Mouse (Mus musculus): ENCODE results near the gene Mmp15. TPM values are rescaled to one million over a fixed set of nuclear protein-coding genes. Genes with fewer than 3 reads are reported as not detected.
"Not testable (repeated sequence)": the region's sequence is repeated elsewhere in the genome, so short reads cannot be mapped to it uniquely, and the experiment has no call there.

Mmp15 gene
- total RNA-seq, 1 experiment from 2014 or later = 0.94 TPM

DNA sequence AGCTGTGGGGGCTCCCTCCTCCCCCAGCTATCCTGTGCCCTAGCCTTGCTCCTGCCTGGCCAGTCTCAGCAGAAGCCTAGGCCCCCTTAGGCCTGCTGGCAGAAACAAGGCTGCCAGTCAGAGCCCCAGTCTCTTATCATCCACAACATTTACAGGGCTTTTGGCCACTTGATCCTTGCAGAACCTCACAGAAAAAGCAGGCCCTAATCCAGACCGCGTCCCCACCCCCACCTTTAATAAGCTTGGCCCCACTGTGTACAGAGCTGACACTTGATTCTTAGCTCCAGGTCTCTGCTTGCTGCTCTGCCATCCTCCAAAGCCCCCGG, 8.9 kb downstream of the Mmp15 start:
- ATAC-seq (replicated peaks in 1 of 2; ENCODE audit: insufficient read depth in 1 of 2, low FRiP score in 2 of 2, low TSS enrichment in 1 of 2, low read depth in 1 of 2, poor library complexity in 2 of 2, severe bottlenecking in 2 of 2) = no peak

DNA sequence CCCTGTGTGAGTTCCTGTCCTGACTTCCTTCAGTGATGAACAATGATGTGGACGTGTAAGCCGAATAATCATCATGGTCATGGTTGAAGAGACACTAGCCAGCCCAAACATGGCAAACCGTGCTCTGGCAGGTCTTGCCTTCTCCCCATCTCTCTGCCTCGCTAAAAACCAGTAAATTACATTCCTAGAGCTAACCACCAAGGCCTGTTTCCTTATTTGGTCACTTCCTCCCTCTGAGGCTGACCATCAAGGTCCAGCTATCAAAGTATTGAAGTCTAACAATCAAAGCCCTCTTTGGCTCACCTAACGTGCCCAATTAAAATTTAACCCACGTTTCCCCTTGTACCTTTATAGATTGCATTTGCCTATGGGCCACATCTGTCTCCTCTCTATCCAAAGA, 10.2 kb downstream of the Mmp15 start:
- no peak for ATAC-seq (replicated peaks in 1 of 2; ENCODE audit: insufficient read depth in 1 of 2, low FRiP score in 2 of 2, low TSS enrichment in 1 of 2, low read depth in 1 of 2, poor library complexity in 2 of 2, severe bottlenecking in 2 of 2)

DNA sequence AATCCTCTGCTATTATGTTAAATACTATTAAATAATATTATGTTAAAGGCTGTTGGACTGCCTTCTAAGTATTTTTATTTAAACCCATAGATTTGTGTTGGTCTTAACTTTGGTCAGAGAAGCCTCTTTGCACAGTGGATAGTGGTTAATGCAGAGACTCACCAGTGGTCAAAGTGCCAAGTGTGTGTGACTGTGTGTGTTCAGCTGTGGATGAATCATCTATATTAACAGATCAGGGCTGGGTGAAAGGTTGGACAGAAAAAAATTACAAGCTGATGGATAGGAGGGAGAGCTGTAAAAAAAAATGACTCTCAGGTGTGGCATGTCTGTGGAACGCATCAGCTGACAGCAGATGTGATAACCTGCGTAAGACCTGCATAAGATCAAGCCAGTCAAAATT, 11.8 kb downstream of the Mmp15 start:
- ATAC-seq (replicated peaks in 1 of 2; ENCODE audit: insufficient read depth in 1 of 2, low FRiP score in 2 of 2, low TSS enrichment in 1 of 2, low read depth in 1 of 2, poor library complexity in 2 of 2, severe bottlenecking in 2 of 2) = no peak

DNA sequence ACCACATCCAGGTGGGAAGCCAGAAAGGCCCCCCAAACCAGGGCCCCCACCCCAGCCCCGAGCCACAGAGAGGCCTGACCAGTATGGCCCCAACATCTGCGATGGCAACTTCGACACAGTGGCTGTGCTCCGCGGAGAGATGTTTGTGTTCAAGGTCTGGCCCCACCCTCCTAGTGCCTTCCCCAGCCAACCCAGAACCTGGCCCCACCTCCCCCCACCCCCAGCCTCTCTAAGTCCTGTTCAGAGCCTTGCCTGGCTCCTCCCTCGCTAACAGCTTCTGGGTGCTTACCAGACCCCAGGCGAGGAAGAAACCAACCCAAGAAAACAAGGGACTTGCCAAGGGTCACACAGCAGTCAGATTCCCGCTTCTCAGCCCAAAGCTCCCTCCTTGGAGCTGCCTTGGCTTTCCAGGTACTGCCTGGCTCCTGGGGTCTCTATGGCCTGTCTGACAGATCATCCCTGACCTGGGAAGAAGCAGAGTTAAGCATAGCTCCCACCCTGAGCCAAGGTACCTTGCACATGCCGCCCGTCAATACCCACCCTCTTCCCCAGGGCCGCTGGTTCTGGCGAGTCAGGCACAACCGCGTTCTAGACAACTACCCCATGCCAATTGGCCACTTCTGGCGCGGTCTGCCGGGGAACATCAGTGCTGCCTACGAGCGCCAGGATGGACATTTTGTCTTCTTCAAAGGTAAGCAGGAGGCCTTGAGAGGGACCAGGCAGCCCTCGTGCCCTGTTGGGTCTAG, 17.7 kb downstream of the Mmp15 start:
- peak; percentile 78 to 95 for ATAC-seq (replicated peaks in 1 of 2; ENCODE audit: insufficient read depth in 1 of 2, low FRiP score in 2 of 2, low TSS enrichment in 1 of 2, low read depth in 1 of 2, poor library complexity in 2 of 2, severe bottlenecking in 2 of 2)

DNA sequence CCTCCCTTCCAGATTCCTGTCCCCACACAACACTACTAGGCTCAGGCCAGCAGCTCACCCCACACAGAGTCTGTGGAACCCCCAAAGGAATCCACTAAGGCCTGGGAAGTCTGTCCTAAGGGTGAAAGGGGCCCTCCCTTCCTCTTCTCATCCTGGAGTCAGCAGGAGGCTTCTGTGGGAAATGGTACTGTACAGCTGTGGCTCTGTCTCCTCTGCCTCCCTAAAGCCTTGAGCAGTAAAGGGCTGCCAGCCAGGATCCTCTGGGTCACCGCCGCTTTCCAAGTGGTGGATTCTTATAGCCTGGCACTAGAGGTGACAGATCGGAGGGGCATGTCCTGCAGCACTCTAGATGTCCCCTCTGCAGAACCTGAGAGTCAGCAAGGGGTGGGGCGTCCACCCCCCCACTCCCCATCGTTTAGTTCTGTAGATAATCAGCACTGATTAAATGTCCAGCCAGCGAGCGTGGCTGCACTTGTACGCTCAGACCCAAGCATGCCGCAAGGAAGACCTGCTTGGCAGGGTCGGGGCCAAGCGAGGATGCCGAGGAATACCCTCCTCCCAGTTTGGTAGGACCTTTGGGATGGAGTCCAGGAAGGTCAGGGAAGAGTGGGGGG, 21.4 kb downstream of the Mmp15 start:
- ATAC-seq (replicated peaks in 1 of 2; ENCODE audit: insufficient read depth in 1 of 2, low FRiP score in 2 of 2, low TSS enrichment in 1 of 2, low read depth in 1 of 2, poor library complexity in 2 of 2, severe bottlenecking in 2 of 2) = no peak

DNA sequence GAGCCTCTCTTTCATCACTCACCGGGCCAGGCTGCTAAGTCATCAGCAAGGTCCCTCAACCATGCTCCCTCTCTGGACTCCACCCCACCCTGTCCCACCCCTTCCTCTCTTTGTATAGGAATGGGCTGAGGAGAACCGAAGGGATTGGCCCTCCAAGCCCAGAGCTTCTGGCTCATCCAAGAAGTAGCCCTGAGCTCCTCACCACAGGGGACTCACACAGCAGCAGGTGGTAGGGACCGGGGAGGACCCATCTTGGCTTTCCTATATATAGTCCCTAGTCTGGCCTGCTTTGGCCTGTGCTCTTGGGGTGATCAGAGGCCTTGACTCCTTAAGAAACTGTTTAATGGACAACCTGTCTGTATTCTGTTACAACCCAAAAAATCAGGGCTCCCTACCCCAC, 22.4 kb downstream of the Mmp15 start:
- no peak for ATAC-seq (replicated peaks in 1 of 2; ENCODE audit: insufficient read depth in 1 of 2, low FRiP score in 2 of 2, low TSS enrichment in 1 of 2, low read depth in 1 of 2, poor library complexity in 2 of 2, severe bottlenecking in 2 of 2)

DNA sequence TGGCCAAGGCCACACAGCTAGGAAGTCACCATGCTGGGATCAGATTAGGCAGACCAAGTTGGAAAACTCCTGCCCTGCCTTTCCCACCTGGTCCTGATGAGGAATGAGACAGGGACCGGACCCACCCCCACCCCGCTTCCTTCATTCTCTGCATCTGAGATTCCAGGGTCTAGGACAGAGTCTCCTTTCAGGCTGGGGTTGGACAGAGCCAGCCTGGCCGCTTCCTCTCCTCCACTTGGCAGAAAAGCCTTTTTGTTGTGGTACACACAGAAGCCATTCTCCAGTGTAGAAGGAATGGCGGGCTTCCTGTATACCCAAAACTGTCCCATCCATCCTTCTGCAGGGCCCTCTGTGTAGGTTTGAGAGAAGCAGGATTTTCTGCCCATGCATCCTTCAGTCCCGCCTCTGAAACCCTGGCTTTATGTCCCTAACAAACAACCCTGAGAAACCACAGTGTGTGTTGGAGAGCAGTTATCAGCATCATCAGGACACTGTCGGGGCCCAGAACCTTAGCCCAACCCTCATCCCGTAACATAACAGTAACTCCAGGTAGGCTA, 23.4 kb downstream of the Mmp15 start:
- no peak for ATAC-seq (replicated peaks in 1 of 2; ENCODE audit: insufficient read depth in 1 of 2, low FRiP score in 2 of 2, low TSS enrichment in 1 of 2, low read depth in 1 of 2, poor library complexity in 2 of 2, severe bottlenecking in 2 of 2)

DNA sequence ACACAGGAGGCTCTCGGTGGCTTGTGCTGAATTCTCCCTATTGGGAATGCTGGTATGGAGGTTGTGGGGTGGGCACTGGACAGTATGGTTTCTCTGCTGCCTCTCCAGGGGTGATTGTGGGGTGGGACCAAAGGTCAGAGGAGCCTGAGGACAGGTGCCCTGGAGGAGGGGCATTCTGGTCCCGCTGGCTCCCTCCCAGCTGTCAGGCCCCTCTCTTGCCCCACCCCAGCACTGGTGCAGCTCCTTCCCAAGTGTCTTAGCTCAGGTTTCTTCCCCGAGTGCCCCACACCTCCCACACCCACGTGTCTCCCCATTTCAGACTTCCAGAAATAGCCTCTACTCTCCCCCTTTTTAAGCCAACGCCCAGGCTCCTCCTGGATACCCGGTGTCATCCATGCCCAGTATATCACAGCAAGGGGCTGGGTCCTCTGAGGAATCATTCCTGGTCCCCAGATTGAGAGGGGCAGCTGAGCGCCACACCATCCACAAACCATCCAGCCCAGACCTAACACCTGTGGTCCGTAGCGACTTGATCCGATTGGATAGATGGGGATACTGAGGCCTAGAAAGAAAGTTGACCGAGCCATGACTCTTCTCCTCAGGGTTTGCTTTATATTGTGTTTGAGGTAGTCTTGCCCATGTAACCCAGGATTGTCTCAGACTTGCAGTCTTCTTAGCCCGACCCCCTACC, 24.4 kb downstream of the Mmp15 start:
- ATAC-seq (replicated peaks in 1 of 2; ENCODE audit: insufficient read depth in 1 of 2, low FRiP score in 2 of 2, low TSS enrichment in 1 of 2, low read depth in 1 of 2, poor library complexity in 2 of 2, severe bottlenecking in 2 of 2) = no peak

DNA sequence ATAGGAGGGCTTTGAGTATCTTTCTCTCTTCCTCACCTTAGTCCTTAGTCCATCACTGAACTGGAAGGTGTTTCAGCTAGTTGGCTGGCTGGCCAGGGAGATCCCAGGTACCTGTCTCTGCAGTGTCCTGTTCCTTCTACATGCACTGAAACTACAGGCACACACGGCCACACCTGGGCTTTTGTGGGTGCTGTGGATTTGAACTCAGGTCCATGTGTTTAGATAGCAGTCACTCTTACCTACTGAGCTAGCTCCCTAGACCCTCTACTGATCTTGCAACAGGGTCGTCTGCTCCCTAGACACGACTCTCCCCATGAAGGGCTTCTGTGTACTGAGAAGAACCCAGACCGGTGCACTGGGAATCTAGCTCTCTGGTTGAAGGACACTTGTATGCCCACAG, 25.0 kb downstream of the Mmp15 start:
- no peak for ATAC-seq (replicated peaks in 1 of 2; ENCODE audit: insufficient read depth in 1 of 2, low FRiP score in 2 of 2, low TSS enrichment in 1 of 2, low read depth in 1 of 2, poor library complexity in 2 of 2, severe bottlenecking in 2 of 2)

DNA sequence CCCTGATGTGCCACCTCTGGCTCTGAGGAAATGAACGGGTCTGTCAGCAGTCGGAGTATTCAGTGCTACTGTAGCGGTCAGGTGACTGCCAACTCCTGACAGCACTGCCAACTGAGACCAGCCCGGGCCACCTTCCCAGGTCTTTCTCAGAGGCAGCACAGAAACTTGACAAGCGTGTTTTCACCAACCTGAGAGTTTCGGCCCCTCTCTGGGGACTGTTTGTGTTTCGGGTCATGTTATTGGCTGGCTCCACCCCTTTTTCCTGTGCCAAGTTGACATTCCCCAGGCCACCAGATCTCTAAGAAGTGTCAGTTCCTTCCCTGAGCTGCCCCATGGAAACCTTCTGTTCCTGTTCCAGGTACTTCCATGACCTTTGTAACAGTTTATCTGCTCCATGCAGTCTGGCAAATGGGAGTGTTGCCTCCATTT, 25.8 kb downstream of the Mmp15 start:
- ATAC-seq (replicated peaks in 1 of 2; ENCODE audit: insufficient read depth in 1 of 2, low FRiP score in 2 of 2, low TSS enrichment in 1 of 2, low read depth in 1 of 2, poor library complexity in 2 of 2, severe bottlenecking in 2 of 2) = no peak

DNA sequence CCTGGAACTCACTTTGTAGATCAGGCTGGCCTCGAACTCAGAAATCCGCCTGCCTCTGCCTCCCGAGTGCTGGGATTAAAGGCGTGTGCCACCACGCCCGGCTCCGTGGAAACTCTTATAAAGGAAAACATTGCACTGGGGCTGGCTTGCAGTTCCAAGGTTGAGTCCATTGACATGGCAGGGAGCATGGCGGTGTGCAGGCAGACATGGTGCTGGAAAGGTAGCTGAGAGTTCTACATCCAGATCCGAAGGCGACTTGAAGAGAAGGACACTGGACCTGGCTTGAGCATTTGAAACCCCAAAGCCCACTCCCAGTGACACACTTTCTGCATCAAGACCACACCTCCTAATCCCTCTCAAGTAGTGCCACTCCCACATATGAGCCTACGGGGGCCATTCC, 26.9 kb downstream of the Mmp15 start:
- ATAC-seq (replicated peaks in 1 of 2; ENCODE audit: insufficient read depth in 1 of 2, low FRiP score in 2 of 2, low TSS enrichment in 1 of 2, low read depth in 1 of 2, poor library complexity in 2 of 2, severe bottlenecking in 2 of 2) = not testable (repeated sequence)

DNA sequence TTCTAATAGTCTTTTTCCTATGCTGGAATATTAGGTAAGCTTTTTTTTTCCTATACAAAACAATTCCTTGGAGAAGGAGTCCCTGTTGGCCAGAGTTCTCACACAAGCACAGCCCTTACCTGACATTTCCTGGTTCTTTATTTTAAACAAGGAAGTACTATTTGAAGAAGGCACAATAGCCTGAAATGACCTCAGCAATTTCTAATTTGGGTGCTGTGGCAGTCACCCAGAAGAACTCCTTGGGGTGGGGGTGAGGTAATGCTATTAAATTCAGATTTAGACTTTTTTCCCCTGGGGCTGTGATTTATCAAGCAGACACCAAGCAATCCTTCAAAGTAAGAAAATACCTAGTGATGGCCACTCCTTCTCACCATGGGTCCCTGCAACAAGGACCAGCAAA, 28.9 kb downstream of the Mmp15 start:
- ATAC-seq (replicated peaks in 1 of 2; ENCODE audit: insufficient read depth in 1 of 2, low FRiP score in 2 of 2, low TSS enrichment in 1 of 2, low read depth in 1 of 2, poor library complexity in 2 of 2, severe bottlenecking in 2 of 2) = no peak

DNA sequence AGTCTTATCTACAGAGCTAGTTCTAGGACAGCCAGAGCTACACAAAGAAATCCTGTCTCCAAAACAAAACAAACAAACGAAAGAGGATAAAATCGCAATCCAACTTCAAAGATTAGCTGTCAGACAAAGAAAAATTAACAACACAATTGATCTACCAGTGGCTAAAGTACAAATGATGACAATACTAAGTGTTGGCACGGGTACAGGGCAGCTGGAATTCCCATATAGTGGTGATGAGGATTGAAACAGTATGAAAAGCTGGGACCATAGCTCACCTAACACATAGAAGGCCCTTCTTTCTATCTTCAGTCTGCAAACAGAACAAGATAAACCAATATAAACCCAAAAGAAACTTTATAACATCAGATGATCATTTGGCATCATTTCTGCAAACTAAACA, 29.5 kb downstream of the Mmp15 start:
- no peak for ATAC-seq (replicated peaks in 1 of 2; ENCODE audit: insufficient read depth in 1 of 2, low FRiP score in 2 of 2, low TSS enrichment in 1 of 2, low read depth in 1 of 2, poor library complexity in 2 of 2, severe bottlenecking in 2 of 2)

DNA sequence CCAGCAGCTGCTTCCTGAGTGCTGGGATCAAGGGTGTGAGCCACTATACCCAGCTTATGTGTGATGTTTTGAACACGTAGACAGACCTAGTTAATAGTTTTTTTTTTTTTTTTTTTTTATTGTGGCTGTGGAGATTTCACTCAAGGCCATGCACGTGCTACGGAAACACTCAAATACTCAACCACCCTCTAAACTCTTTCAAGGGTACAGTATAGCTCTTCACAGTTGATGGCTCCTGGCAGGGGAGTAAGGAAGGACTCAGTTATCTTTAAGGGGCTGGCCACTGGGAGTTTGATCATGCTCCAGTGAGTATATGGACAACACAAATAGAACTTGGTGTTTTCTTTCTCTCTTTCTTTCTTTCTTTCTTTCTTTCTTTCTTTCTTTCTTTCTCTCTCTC, 32.4 kb downstream of the Mmp15 start:
- ATAC-seq (replicated peaks in 1 of 2; ENCODE audit: insufficient read depth in 1 of 2, low FRiP score in 2 of 2, low TSS enrichment in 1 of 2, low read depth in 1 of 2, poor library complexity in 2 of 2, severe bottlenecking in 2 of 2) = no peak

DNA sequence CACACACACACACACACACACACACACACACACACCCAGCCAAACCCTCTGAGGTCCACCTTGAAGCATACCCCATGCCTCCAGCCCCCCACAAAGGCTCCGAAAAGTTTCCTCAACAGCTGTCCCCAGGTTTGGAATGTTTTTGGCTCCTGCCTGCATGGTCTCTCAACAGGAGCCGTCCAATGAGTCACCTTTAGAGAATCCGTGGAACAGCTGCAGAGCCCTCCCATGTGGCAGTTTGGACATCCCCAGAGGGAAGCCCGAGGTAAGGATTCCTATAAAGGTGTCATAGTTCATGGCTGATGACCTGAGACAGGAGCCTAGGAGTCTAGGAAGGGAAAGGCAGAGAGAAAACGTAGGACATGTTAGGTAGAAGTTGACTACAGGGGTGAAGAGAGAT, 34.0 kb downstream of the Mmp15 start:
- ATAC-seq (replicated peaks in 1 of 2; ENCODE audit: insufficient read depth in 1 of 2, low FRiP score in 2 of 2, low TSS enrichment in 1 of 2, low read depth in 1 of 2, poor library complexity in 2 of 2, severe bottlenecking in 2 of 2) = no peak

DNA sequence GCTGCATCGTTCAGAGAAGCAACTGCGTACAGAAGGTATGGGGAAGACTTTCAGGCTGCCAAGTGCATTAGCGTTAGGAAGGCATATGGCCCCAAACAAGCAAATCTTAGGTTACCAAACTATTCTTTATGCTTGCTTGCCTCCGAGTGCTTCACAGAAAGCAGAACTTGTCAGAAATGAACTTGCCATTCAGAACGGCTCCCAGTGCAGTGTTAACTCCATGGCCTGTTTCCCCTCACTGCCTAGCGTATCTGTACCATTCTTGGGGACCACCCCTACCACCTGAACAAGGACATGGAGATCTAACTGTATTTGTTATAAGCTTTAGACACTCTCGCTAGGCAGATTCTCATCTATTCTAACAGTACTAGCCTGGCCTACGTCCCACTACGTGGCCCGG, 35.2 kb downstream of the Mmp15 start:
- no peak for ATAC-seq (replicated peaks in 1 of 2; ENCODE audit: insufficient read depth in 1 of 2, low FRiP score in 2 of 2, low TSS enrichment in 1 of 2, low read depth in 1 of 2, poor library complexity in 2 of 2, severe bottlenecking in 2 of 2)

DNA sequence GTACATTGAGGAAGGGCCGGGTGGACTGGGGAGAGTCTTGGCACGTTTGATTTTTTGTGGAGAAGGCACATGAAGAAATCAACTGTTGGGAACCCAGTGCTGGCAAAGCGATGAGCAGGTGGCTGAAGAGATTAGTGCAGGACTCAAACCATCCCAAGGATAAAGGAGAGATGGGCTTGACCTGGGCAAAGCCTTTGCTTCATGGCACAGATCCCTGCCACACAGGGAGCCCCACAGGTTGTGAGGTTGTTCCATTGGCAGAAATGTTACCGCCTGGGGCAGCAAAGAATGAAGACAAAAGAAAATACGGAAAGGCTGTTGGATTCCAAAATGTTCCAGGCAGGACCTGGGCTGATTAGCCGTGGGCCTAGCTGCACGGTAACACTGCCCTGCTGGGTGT, 35.9 kb downstream of the Mmp15 start:
- ATAC-seq (replicated peaks in 1 of 2; ENCODE audit: insufficient read depth in 1 of 2, low FRiP score in 2 of 2, low TSS enrichment in 1 of 2, low read depth in 1 of 2, poor library complexity in 2 of 2, severe bottlenecking in 2 of 2) = no peak

DNA sequence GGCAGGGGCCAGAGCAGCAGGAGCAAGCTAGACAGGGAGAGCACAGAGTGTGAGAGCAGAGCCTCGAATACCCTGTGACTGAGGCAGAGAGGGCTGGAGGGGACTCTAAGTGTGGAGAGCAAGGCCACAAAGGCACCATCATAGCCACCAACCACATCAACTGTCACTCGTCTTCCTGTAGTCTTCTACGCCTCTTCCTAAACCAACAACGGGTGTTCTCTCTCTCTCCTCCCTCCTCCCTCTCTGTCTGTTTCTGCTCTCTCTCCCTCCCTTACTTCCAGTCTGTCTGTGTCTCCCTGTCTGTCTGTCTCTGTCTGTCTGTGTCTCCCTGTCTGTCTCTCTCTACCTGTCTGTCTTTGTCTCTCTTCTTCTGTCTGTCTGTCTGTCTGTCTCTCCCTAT, 38.2 kb downstream of the Mmp15 start:
- ATAC-seq (replicated peaks in 1 of 2; ENCODE audit: insufficient read depth in 1 of 2, low FRiP score in 2 of 2, low TSS enrichment in 1 of 2, low read depth in 1 of 2, poor library complexity in 2 of 2, severe bottlenecking in 2 of 2) = peak; percentile 30 to 34; a peak in 2 of 4 replicates
